Mouse (Mus musculus) bone marrow, adult 2 months (tissue): ENCODE measurements around the gene Rdh8.

Source experiments
- CTCF ChIP-seq: fragments of 200-500 bp; IDR thresholded peaks from 2 replicates; pipeline ENCODE4 v1.5.1; 2011; ENCODE audit warnings: low read length, control low read depth; ENCODE audit not compliant: control insufficient read depth, insufficient read depth
- POLR2A ChIP-seq: fragments of 200-500 bp; IDR thresholded peaks from 2 replicates; pipeline ENCODE4 v1.6.1; 2011; ENCODE audit warnings: low read depth, mild to moderate bottlenecking, control low read depth, low read length, borderline replicate concordance; ENCODE audit not compliant: control insufficient read depth

- TF ChIP-seq POLR2A (no peak), CTCF (peak; percentile 84)
Measured at GRCm38 (mm10) chr9:20804266-20805158, 13.8 kb upstream of the Rdh8 start.
